Mouse (Mus musculus): ENCODE results near the gene Tspyl4. TPM values are rescaled to one million over a fixed set of nuclear protein-coding genes. Genes with fewer than 3 reads are reported as not detected.

The Tspyl4 gene
- polyA plus RNA-seq, 1 experiment = 18.7 TPM

GRCm38 (mm10) chr10:34281962-34282388 lies 15.3 kb upstream of the Tspyl4 start, which contains the start of gene Tspyl1:
Tspyl1 (plus strand) TSS chr10:34282190.
- Histone ChIP-seq H3K4me3 (ENCODE audit: insufficient read depth, low read length) (peak within 1 kb of the TSS; percentile 69), H3K27ac (ENCODE audit: insufficient read depth, low read length) (peak within 1 kb of the TSS; percentile 63), H3K4me1 (ENCODE audit: control insufficient read depth, insufficient read depth, low read length) (no peaks in the 10 kb centered on the region; the same call in 1 of the 2 replicates)
- TF ChIP-seq POLR2A (IDR thresholded peaks at IDR 0.05; ENCODE audit: low read depth, low read length) (peak; percentile 66), CTCF (IDR thresholded peaks at IDR 0.05; ENCODE audit: borderline replicate concordance, insufficient read depth, low read length) (no peak)

GRCm38 (mm10) chr10:34282420-34283238 lies 14.6 kb upstream of the Tspyl4 start:
- Histone ChIP-seq H3K27ac (ENCODE audit: insufficient read depth, low read length) (peak overlapping the region; percentile 33), H3K4me3 (ENCODE audit: insufficient read depth, low read length) (peak overlapping the region; percentile 69)

GRCm38 (mm10) chr10:34296911-34297298 lies 337 bp upstream of the Tspyl4 start:
- Histone ChIP-seq H3K4me3 (ENCODE audit: insufficient read depth, low read length) (peak overlapping the region; percentile 57), H3K27ac (ENCODE audit: insufficient read depth, low read length) (no peak overlapping the region), H3K4me1 (ENCODE audit: control insufficient read depth, insufficient read depth, low read length) (no peaks in the 10 kb centered on the region)
- TF ChIP-seq CTCF (IDR thresholded peaks at IDR 0.05; ENCODE audit: borderline replicate concordance, insufficient read depth, low read length) (no peak), POLR2A (IDR thresholded peaks at IDR 0.05; ENCODE audit: low read depth, low read length) (no peak)

More at GRCm38 (mm10) chr10:34282420-34283238, 14.6 kb upstream of the Tspyl4 start:
- TF ChIP-seq CTCF (IDR thresholded peaks at IDR 0.05; ENCODE audit: borderline replicate concordance, insufficient read depth, low read length) (no peak), POLR2A (IDR thresholded peaks at IDR 0.05; ENCODE audit: low read depth, low read length) (no peak)
- no peaks in the 10 kb centered on the region; the same call in 1 of the 2 replicates for H3K4me1 ChIP-seq (ENCODE audit: control insufficient read depth, insufficient read depth, low read length)

GRCm38 (mm10) chr10:34297980-34298753 lies 925 bp downstream of the Tspyl4 start:
- peak overlapping the region; percentile 65 for H3K4me3 ChIP-seq (ENCODE audit: insufficient read depth, low read length)
- H3K27ac ChIP-seq (ENCODE audit: insufficient read depth, low read length) = no peak overlapping the region; the same call in 1 of the 2 replicates
- TF ChIP-seq POLR2A (IDR thresholded peaks at IDR 0.05; ENCODE audit: low read depth, low read length) = no peak
- no peak for TF ChIP-seq CTCF (IDR thresholded peaks at IDR 0.05; ENCODE audit: borderline replicate concordance, insufficient read depth, low read length)
- no peaks in the 10 kb centered on the region for H3K4me1 ChIP-seq (ENCODE audit: control insufficient read depth, insufficient read depth, low read length)

- no peak for TF ChIP-seq POLR2A (IDR thresholded peaks at IDR 0.05; ENCODE audit: low read depth, low read length)
- TF ChIP-seq CTCF (IDR thresholded peaks at IDR 0.05; ENCODE audit: borderline replicate concordance, insufficient read depth, low read length) = no peak
- Histone ChIP-seq H3K27ac (ENCODE audit: insufficient read depth, low read length) (no peak overlapping the region), H3K4me3 (ENCODE audit: insufficient read depth, low read length) (no peak overlapping the region), H3K4me1 (ENCODE audit: control insufficient read depth, insufficient read depth, low read length) (no peaks in the 10 kb centered on the region)
Measured at GRCm38 (mm10) chr10:34300368-34300767, 3.1 kb downstream of the Tspyl4 start.

- Histone ChIP-seq H3K27ac (ENCODE audit: insufficient read depth, low read length) (no peak overlapping the region), H3K4me1 (ENCODE audit: control insufficient read depth, insufficient read depth, low read length) (no peaks in the 10 kb centered on the region), H3K4me3 (ENCODE audit: insufficient read depth, low read length) (no peak overlapping the region)
- TF ChIP-seq CTCF (IDR thresholded peaks at IDR 0.05; ENCODE audit: borderline replicate concordance, insufficient read depth, low read length) (no peak), POLR2A (IDR thresholded peaks at IDR 0.05; ENCODE audit: low read depth, low read length) (no peak)
Measured at GRCm38 (mm10) chr10:34307070-34307469, 9.8 kb downstream of the Tspyl4 start.

- H3K4me1 ChIP-seq (ENCODE audit: control insufficient read depth, insufficient read depth, low read length) = no peaks in the 10 kb centered on the region
- no peak for TF ChIP-seq POLR2A (IDR thresholded peaks at IDR 0.05; ENCODE audit: low read depth, low read length)
- no peak for TF ChIP-seq CTCF (IDR thresholded peaks at IDR 0.05; ENCODE audit: borderline replicate concordance, insufficient read depth, low read length)
- H3K27ac ChIP-seq (ENCODE audit: insufficient read depth, low read length) = no peak overlapping the region
- no peak overlapping the region for H3K4me3 ChIP-seq (ENCODE audit: insufficient read depth, low read length)
Measured at GRCm38 (mm10) chr10:34309915-34310685, 12.9 kb downstream of the Tspyl4 start.

GRCm38 (mm10) chr10:34312536-34312935 lies 15.3 kb downstream of the Tspyl4 start:
- H3K27ac ChIP-seq (ENCODE audit: insufficient read depth, low read length) = no peak overlapping the region
- no peak for TF ChIP-seq POLR2A (IDR thresholded peaks at IDR 0.05; ENCODE audit: low read depth, low read length)
- TF ChIP-seq CTCF (IDR thresholded peaks at IDR 0.05; ENCODE audit: borderline replicate concordance, insufficient read depth, low read length) = no peak

GRCm38 (mm10) chr10:34316571-34317216 lies 19.5 kb downstream of the Tspyl4 start:
- no peak for TF ChIP-seq CTCF (IDR thresholded peaks at IDR 0.05; ENCODE audit: borderline replicate concordance, insufficient read depth, low read length)
- no peak for TF ChIP-seq POLR2A (IDR thresholded peaks at IDR 0.05; ENCODE audit: low read depth, low read length)
- H3K27ac ChIP-seq (ENCODE audit: insufficient read depth, low read length) = no peak overlapping the region
- no peaks in the 10 kb centered on the region for H3K4me1 ChIP-seq (ENCODE audit: control insufficient read depth, insufficient read depth, low read length)
- H3K4me3 ChIP-seq (ENCODE audit: insufficient read depth, low read length) = no peak overlapping the region

More at GRCm38 (mm10) chr10:34312536-34312935, 15.3 kb downstream of the Tspyl4 start:
- Histone ChIP-seq H3K4me3 (ENCODE audit: insufficient read depth, low read length) (no peak overlapping the region), H3K4me1 (ENCODE audit: control insufficient read depth, insufficient read depth, low read length) (no peaks in the 10 kb centered on the region)

All from embryonic fibroblast, embryonic 13.5 days (primary cell).